Mouse (Mus musculus): ENCODE results near the gene Vrk2.

GRCm38 (mm10) chr11:26489761-26490466, 103.9 kb downstream of the Vrk2 start:
- TF ChIP-seq CTCF (conservative IDR thresholded peaks at IDR 0.05; ENCODE audit: low read length) (no peak), NANOG (IDR thresholded peaks at IDR 0.05; ENCODE audit: borderline replicate concordance, low read length) (no peak), POU5F1 (IDR thresholded peaks at IDR 0.05; ENCODE audit: borderline replicate concordance, low read length) (no peak)

Data from E14TG2a.4 (cell line).